Mouse (Mus musculus): ENCODE results near the gene Ccnb1. TPM values are rescaled to one million over a fixed set of nuclear protein-coding genes. Genes with fewer than 3 reads are reported as not detected.
"Not testable (repeated sequence)": the region's sequence is repeated elsewhere in the genome, so short reads cannot be mapped to it uniquely, and the experiment has no call there.

Gene Ccnb1
- polyA plus RNA-seq, 1 experiment from 2014 or later: 315 TPM

- Histone ChIP-seq H3K4me1 (ENCODE audit: control insufficient read depth, insufficient read depth, low read length) (no peaks in the 10 kb centered on the region), H3K4me2 (replicated peaks; ENCODE audit: low read depth, low read length) (no peak overlapping the region), H3K27ac (ENCODE audit: low read depth, low read length) (no peak overlapping the region), H3K36me3 (ENCODE audit: control insufficient read depth, insufficient read depth, low read length) (peaks cover 74% of the 10 kb centered on the region), H3K9ac (ENCODE audit: low read depth, low read length) (no peak overlapping the region), H3K27me3 (ENCODE audit: control insufficient read depth, insufficient read depth, low read length) (no peaks in the 10 kb centered on the region), H3K9me3 (ENCODE audit: control insufficient read depth, low read length) (no peaks in the 10 kb centered on the region), H3K4me3 (ENCODE audit: low read length) (no peak overlapping the region)
- 88% methylated on average over 6 of the region's 6 CpGs for WGBS
- ATAC-seq (ENCODE audit: low FRiP score, low TSS enrichment): no peak
These were observed 37.9 kb upstream of the Ccnb1 start for GRCm38 (mm10) chr13:100824306-100824705.

GRCm38 (mm10) chr13:100823863-100824262 is 37.5 kb upstream of the Ccnb1 start:
- ATAC-seq (ENCODE audit: low FRiP score, low TSS enrichment): no peak
- H3K27me3 ChIP-seq (ENCODE audit: control insufficient read depth, insufficient read depth, low read length): no peaks in the 10 kb centered on the region
- no peaks in the 10 kb centered on the region for H3K4me1 ChIP-seq (ENCODE audit: control insufficient read depth, insufficient read depth, low read length)
- no peak overlapping the region for H3K4me2 ChIP-seq (replicated peaks; ENCODE audit: low read depth, low read length)
- H3K4me3 ChIP-seq (ENCODE audit: low read length): no peak overlapping the region
- H3K9me3 ChIP-seq (ENCODE audit: control insufficient read depth, low read length): no peaks in the 10 kb centered on the region
- WGBS: 92% methylated on average over 3 of the region's 3 CpGs
- no peak overlapping the region for H3K9ac ChIP-seq (ENCODE audit: low read depth, low read length)
- H3K27ac ChIP-seq (ENCODE audit: low read depth, low read length): no peak overlapping the region
- peaks cover 78% of the 10 kb centered on the region for H3K36me3 ChIP-seq (ENCODE audit: control insufficient read depth, insufficient read depth, low read length)

GRCm38 (mm10) chr13:100814451-100814850 is 28.1 kb upstream of the Ccnb1 start:
- H3K9ac ChIP-seq (ENCODE audit: low read depth, low read length): no peak overlapping the region
- H3K27ac ChIP-seq (ENCODE audit: low read depth, low read length): no peak overlapping the region
- no peaks in the 10 kb centered on the region for H3K27me3 ChIP-seq (ENCODE audit: control insufficient read depth, insufficient read depth, low read length)
- no peaks in the 10 kb centered on the region for H3K9me3 ChIP-seq (ENCODE audit: control insufficient read depth, low read length)
- 88% methylated on average over 6 of the region's 6 CpGs for WGBS
- no peak overlapping the region for H3K4me2 ChIP-seq (replicated peaks; ENCODE audit: low read depth, low read length)
- ATAC-seq (ENCODE audit: low FRiP score, low TSS enrichment): no peak
- H3K4me3 ChIP-seq (ENCODE audit: low read length): no peak overlapping the region
- no peaks in the 10 kb centered on the region for H3K4me1 ChIP-seq (ENCODE audit: control insufficient read depth, insufficient read depth, low read length)
- peaks cover 71% of the 10 kb centered on the region for H3K36me3 ChIP-seq (ENCODE audit: control insufficient read depth, insufficient read depth, low read length)

GRCm38 (mm10) chr13:100805776-100806175 is 19.4 kb upstream of the Ccnb1 start:
- no peak overlapping the region for H3K4me2 ChIP-seq (replicated peaks; ENCODE audit: low read depth, low read length)
- no peaks in the 10 kb centered on the region for H3K9me3 ChIP-seq (ENCODE audit: control insufficient read depth, low read length)
- no peaks in the 10 kb centered on the region for H3K4me1 ChIP-seq (ENCODE audit: control insufficient read depth, insufficient read depth, low read length)
- H3K4me3 ChIP-seq (ENCODE audit: low read length): no peak overlapping the region
- 85% methylated on average over 3 of the region's 3 CpGs for WGBS
- peaks cover 71% of the 10 kb centered on the region for H3K36me3 ChIP-seq (ENCODE audit: control insufficient read depth, insufficient read depth, low read length)
- no peak overlapping the region for H3K9ac ChIP-seq (ENCODE audit: low read depth, low read length)
- no peaks in the 10 kb centered on the region for H3K27me3 ChIP-seq (ENCODE audit: control insufficient read depth, insufficient read depth, low read length)
- no peak for ATAC-seq (ENCODE audit: low FRiP score, low TSS enrichment)
- no peak overlapping the region for H3K27ac ChIP-seq (ENCODE audit: low read depth, low read length)

DNA sequence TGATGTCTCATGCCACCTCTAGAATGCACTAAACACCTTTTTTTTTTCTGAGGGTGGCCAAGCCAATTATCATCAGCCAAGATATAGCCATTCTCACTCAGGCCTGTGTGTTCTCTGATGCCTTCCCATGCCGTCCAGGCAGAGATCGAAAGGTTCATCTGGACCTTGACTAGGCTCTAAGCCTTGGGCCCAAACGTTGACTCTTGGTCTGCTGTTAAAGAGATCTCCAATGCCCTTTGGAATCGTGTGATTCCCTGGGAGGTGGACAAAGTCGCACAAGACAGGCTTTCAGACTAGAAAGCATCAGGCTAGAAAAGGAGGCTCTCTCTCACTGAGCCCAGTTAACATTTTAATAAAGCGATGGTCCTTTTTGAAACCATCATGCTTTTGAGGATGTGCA is 10.8 kb upstream of the Ccnb1 start:
- H3K9me3 ChIP-seq (ENCODE audit: control insufficient read depth, low read length): peaks cover 4% of the 10 kb centered on the region; the same call in 1 of the 2 replicates
- no peaks in the 10 kb centered on the region for H3K27me3 ChIP-seq (ENCODE audit: control insufficient read depth, insufficient read depth, low read length)
- H3K27ac ChIP-seq (ENCODE audit: low read depth, low read length): no peak overlapping the region
- no peak overlapping the region for H3K4me3 ChIP-seq (ENCODE audit: low read length)
- no peak overlapping the region for H3K4me2 ChIP-seq (replicated peaks; ENCODE audit: low read depth, low read length)
- H3K9ac ChIP-seq (ENCODE audit: low read depth, low read length): no peak overlapping the region
- ATAC-seq (ENCODE audit: low FRiP score, low TSS enrichment): no peak
- WGBS: 90% methylated on average over 6 of the region's 6 CpGs
- peaks cover 12% of the 10 kb centered on the region; the same call in 1 of the 2 replicates for H3K36me3 ChIP-seq (ENCODE audit: control insufficient read depth, insufficient read depth, low read length)
- no peaks in the 10 kb centered on the region for H3K4me1 ChIP-seq (ENCODE audit: control insufficient read depth, insufficient read depth, low read length)

DNA sequence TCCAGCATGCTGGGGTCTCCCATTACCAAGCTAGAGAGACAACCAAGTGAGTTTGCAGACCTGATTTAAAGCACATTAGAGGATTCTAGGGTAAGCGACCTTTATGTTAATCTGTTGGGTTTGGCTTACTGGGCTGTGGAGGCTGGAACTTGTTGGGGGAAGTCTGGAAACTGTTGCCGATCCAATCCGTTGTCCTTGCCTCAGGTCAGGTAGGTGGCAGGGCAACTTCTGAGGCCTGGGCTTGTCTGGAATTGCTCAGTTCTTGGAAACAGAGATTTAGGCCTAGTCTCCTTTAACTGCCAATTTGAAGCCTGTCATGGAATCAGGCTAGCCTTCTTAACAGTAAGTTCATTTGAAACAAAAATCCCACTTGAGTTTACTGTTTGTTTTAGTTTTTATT is 2.7 kb upstream of the Ccnb1 start:
- Histone ChIP-seq H3K4me2 (replicated peaks; ENCODE audit: low read depth, low read length) (no peak overlapping the region), H3K9me3 (ENCODE audit: control insufficient read depth, low read length) (peaks cover 4% of the 10 kb centered on the region; the same call in 1 of the 2 replicates), H3K27me3 (ENCODE audit: control insufficient read depth, insufficient read depth, low read length) (no peaks in the 10 kb centered on the region), H3K27ac (ENCODE audit: low read depth, low read length) (no peak overlapping the region), H3K4me1 (ENCODE audit: control insufficient read depth, insufficient read depth, low read length) (peaks cover 10% of the 10 kb centered on the region), H3K36me3 (ENCODE audit: control insufficient read depth, insufficient read depth, low read length) (peaks cover 10% of the 10 kb centered on the region; the same call in 1 of the 2 replicates), H3K9ac (ENCODE audit: low read depth, low read length) (no peak overlapping the region), H3K4me3 (ENCODE audit: low read length) (no peak overlapping the region)
- no peak for ATAC-seq (ENCODE audit: low FRiP score, low TSS enrichment)
- WGBS: 79% methylated on average over 3 of the region's 3 CpGs

DNA sequence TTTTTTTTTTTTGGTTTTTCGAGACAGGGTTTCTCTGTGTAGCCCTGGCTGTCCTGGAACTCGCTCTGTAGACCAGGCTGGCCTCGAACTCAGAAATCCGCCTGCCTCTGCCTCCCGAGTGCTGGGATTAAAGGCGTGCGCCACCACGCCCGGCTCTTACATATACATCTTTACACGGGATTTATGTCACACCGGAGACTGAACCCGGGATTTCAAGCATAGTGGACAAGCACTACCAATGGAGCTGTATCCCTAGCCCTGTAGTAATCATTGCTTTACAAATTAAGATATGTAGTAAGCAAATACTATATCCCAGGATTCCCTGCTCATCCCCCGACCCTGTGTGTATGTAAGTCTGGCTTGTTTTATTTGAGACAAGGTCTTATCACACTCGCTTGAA is 1.7 kb upstream of the Ccnb1 start:
- ATAC-seq (ENCODE audit: low FRiP score, low TSS enrichment); H3K9me3 ChIP-seq (ENCODE audit: control insufficient read depth, low read length); H3K4me3 ChIP-seq (ENCODE audit: low read length); H3K9ac ChIP-seq (ENCODE audit: low read depth, low read length); H3K27ac ChIP-seq (ENCODE audit: low read depth, low read length); H3K4me2 ChIP-seq (replicated peaks; ENCODE audit: low read depth, low read length); H3K27me3 ChIP-seq (ENCODE audit: control insufficient read depth, insufficient read depth, low read length): not testable (repeated sequence)
- 95% methylated on average over 12 of the region's 14 CpGs for WGBS
- Histone ChIP-seq H3K36me3 (ENCODE audit: control insufficient read depth, insufficient read depth, low read length) (peaks cover 18% of the 10 kb centered on the region; the same call in 1 of the 2 replicates), H3K4me1 (ENCODE audit: control insufficient read depth, insufficient read depth, low read length) (peaks cover 16% of the 10 kb centered on the region)

DNA sequence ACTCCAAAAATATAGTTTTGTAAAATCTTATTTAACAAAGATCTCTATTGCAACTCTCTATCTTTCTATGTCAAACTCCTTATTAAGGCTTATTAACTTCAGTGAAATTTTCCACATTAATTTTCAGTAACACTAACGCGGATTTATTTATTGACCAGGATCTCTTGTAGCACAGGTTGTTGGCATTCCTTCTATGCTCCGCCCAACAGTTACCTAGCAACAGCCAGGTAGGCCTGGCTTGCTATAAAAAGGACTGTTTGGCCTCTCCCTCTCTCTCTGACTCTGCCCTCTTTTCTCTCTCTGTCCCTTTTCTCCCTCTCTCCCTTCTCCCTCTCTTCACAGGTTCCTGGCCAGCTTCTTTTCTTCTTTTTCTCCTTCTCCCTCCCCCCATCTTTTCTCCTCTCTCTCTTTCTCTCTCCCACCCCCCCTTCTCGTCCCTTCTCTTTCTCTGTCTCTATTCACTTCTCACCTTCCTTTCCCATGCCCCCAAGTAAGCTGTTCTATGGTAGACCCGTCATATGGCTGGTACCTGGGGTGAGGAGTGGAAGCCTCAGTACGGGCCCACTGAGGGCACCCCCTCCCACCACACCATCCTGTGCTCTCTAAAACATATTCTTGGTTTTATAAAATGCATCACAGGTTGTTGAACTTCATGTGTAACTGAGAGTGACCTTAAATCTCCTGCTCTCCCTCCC is 1.1 kb upstream of the Ccnb1 start:
- peaks cover 1% of the 10 kb centered on the region; the same call in 1 of the 2 replicates for H3K9me3 ChIP-seq (ENCODE audit: control insufficient read depth, low read length)
- ATAC-seq (ENCODE audit: low FRiP score, low TSS enrichment): no peak
- 68% methylated on average over 6 of the region's 6 CpGs for WGBS
- H3K4me2 ChIP-seq (replicated peaks; ENCODE audit: low read depth, low read length): no peak overlapping the region
- no peak overlapping the region for H3K27ac ChIP-seq (ENCODE audit: low read depth, low read length)
- peaks cover 16% of the 10 kb centered on the region for H3K4me1 ChIP-seq (ENCODE audit: control insufficient read depth, insufficient read depth, low read length)
- no peak overlapping the region for H3K4me3 ChIP-seq (ENCODE audit: low read length)
- no peaks in the 10 kb centered on the region for H3K27me3 ChIP-seq (ENCODE audit: control insufficient read depth, insufficient read depth, low read length)
- H3K36me3 ChIP-seq (ENCODE audit: control insufficient read depth, insufficient read depth, low read length): peaks cover 24% of the 10 kb centered on the region
- no peak overlapping the region for H3K9ac ChIP-seq (ENCODE audit: low read depth, low read length)

- ATAC-seq (ENCODE audit: low FRiP score, low TSS enrichment): peak; percentile 61
- under 1% methylated on average over 30 of the region's 30 CpGs for WGBS
These were observed 460 bp downstream of the Ccnb1 start for GRCm38 (mm10) chr13:100785806-100786413.

More at GRCm38 (mm10) chr13:100785806-100786413, 460 bp downstream of the Ccnb1 start:
- H3K9me3 ChIP-seq (ENCODE audit: control insufficient read depth, low read length): no peaks in the 10 kb centered on the region
- peak overlapping the region; percentile 66; the same call in 1 of the 2 replicates for H3K27ac ChIP-seq (ENCODE audit: low read depth, low read length)
- H3K4me1 ChIP-seq (ENCODE audit: control insufficient read depth, insufficient read depth, low read length): peaks cover 18% of the 10 kb centered on the region
- no peaks in the 10 kb centered on the region for H3K27me3 ChIP-seq (ENCODE audit: control insufficient read depth, insufficient read depth, low read length)
- peak overlapping the region; percentile 90 for H3K4me3 ChIP-seq (ENCODE audit: low read length)
- H3K36me3 ChIP-seq (ENCODE audit: control insufficient read depth, insufficient read depth, low read length): peaks cover 39% of the 10 kb centered on the region
- peak overlapping the region; percentile 64 for H3K4me2 ChIP-seq (replicated peaks; ENCODE audit: low read depth, low read length)
- peak overlapping the region; percentile 92 for H3K9ac ChIP-seq (ENCODE audit: low read depth, low read length)
